Mouse (Mus musculus) layer of hippocampus, adult 9-11 months (tissue): ENCODE data around the gene Tmem258.
A peak's percentile ranks its signal among the peaks of the same experiment; 100 is the strongest.

Experiments used
- DNase-seq: peaks from one replicate; pipeline ENCODE4 v3.0.0; 2022

Tmem258 gene

DNA sequence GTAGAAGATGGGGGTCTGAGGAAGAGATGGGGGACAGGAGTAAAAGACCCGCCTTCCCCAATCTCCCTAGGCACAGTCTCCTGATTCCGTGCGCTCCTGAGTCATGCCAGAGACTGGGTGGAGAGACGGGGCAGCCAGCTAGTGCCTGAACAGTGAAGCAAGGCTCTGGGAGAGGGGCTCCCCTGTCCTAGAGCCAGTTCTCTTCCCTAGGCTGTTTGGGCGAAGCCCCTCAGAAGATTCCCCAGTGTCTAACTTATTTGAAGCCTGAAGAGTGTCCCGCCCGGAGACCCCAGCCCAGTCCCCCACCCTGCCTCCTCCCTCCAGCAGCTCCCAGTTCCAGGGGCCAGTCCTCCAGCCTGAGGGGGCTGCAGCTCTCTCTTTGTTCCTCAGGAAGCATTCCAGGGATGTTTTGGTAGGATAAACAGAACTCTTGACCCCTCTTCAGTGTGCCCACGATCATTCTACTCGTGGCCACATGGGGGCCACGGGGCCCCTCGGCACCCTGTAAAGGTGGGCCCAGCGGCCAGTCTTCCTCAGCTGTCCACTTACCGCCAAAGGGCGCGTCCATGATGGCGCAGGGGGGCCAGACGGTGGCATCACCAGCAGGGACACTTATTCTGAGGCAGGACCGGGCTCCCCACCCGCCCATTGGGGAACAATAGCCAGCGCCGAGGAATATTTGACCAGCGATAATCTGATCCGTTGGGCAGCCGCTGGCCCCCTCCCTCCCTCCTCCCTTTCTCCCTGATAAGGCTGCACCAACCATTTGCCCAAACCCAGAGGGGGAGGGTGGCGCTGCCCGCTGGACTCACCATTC is 21.0 kb downstream of the Tmem258 start:
- DNase-seq = no peak

DNA sequence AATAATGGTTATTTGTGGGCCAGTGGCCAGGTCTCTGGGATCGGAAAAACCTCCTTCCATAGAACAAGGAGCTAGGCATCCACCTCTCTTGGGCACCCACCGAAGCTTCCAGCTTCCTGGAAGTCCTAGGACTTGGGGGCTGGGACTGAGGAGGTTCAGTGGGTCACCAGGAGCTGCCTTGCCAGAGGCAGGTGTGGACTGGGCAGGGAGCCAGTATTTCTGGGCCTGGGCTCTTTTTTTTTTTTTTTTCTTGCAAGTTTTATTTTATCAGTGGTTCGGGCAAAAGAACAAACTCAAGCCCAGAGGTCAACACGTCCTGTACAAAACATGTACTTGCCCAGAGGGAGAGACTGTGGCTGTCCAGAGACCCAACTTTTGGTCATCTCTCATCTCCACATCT is 22.0 kb downstream of the Tmem258 start:
- DNase-seq = no peak

DNA sequence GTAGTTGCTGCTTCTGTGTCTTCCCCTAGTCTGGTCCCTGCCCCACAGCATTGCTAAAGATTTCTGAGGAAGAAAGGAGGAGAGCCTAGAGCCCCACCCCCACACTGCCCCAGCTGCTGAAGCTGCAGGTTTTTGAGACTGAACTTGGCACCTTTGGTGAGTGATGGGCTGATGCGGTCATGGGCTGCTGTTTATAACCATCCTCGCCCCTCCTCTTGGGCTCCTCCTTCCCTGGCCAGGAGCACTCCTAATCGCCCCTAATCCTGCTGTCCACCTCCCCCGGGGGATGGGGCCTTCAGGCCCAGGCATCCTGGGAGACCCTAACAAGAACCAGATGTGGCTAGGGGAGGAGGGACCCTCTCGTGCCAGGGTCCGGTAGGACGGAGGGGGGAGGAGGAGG is 27.2 kb downstream of the Tmem258 start:
- DNase-seq = no peak

- no peak for DNase-seq
Observed at GRCm38 (mm10) chr19:10231871-10232270, 28.1 kb downstream of the Tmem258 start.

DNA sequence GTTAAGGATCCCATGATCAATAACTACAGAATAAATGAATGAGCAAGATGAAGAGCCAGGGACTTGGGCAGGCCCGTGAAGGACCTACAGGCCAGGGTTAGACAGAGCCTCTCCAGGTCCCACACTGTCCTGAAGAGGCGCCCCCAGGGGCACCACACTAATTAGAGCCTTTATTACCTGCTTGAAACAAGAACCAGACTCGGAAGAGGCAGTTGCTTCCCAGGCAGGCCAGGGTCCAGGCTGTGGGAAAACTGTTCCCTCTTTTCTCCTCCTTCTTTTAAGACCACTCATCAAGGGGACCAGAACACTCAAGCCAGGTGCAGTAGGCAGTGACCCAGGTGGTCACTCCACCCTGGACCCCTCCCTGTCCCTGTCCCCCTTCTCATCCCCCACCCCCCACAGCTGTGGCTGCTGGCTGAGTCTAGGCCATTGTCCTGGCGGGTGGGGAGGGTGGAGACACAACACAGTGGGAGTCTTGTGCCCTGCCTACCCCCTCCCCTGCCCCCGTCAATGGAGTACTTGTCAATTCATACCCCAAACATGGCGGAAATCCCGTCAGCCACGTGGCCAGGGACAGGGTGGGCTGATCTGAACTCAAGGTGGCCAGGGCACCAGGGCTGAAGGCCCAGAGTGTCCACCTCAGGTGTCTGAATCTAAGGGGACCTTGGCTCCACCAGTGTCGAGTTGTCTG is 28.7 kb downstream of the Tmem258 start:
- peak; percentile 89 for DNase-seq

DNA sequence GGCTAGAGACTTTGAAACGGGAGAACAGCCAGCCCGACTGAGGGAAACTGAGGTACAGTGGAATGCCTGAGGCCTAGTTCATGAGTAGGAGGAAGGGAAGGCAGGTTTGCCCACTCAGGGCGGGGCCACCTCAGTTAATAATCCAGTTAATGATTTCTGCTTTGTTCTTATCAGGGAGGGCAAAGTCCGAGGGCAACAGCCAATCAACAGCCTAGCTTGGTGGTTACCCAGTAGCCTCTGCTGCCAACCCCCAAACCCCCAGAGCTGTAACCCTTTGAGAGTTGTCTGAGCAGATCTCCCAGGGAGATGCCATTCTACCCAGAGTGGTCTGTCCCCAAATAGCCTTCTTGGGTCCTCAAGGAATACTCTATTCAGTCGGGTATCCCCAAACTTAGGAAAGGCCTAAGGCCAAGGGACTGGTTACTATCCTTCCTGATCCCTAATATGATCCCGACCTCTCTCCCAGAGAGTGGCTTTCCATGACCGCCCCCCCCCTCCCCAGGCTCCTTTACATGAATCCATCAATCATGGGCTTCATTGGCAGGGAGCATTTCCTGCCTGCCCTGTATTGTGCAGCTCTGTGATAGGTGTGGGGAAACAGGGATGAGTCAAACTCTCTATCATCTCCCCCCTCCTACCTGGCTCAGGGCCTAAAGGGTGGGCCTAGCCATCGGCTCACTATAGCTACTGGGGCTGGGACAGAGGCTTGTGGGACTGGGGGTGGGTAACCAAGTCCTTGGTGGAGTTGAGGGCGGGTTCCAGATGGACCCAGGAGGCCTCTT is 32.2 kb downstream of the Tmem258 start:
- no peak for DNase-seq

DNA sequence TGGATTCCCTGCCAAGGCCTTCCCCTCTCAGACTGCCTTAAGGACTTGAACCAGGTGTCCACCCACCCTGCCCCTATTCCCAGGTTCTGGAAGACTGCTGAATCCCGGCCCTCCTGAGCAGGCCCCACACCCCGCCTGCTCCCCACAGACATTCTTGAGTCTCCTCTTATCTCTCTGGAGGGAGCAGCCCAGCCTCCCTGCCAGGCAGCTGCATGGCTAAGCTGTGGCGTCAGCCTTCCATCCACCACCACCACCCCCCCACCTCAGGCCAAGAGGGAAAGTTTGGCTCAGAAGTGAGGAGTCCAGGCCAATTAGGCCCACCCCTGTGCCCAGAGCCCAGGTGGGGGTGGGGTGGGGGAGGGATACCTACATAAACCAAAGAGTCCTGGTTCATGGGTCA is 34.7 kb downstream of the Tmem258 start:
- DNase-seq = no peak

DNA sequence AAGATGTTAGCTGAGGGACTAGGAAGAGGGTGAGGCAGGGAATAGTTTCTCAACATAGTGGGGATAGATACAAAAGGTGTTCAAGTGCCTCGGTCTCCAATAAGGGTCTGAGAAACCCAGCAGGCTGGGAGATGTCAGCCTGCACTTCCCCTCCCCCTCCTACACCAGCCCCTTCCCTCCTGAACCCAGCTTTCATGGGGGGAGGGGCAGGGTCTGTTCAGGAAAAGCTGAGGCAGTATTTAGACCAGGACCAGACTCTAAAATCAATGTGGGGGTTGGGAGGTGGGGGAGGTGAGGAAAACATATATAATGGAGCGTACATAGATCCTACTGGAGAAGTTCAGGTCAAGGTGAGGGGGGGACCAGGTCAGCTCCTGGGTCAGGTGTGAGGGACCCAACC is 35.6 kb downstream of the Tmem258 start:
- DNase-seq = no peak

GRCm38 (mm10) chr19:10239975-10240653 is 36.3 kb downstream of the Tmem258 start:
- DNase-seq = no peak

DNA sequence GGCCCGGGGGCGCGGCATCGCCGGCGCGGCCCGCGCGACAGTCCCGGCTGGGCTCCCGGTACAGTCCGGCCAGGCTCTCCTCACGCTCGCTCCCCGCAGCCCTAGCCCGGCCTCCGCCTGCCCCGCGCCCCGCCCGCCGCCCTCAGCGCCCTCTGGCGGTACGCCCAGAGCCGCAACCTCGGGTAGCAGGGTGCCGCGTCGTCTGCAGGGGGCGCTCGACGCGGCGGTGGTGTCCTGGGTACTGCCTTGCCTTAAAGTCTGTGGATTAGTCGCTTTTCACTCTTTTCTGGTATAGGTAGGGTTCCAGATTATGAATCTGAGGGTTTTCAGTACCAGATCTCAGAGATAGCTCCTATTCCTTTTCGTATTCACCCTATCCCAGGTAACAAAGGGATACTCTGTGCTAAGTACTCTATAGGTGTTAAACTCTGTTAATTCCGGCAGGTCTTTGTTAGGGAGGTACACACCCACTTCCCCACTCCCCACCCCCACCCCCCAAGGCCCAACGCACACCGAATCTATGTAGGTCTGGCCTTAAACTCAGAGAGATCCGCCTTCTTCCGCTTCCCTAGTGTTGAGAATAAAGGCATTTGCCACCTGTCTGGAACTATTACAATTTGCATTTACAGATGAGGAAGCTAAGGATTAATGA is 37.0 kb downstream of the Tmem258 start, which contains the start of gene Myrf:
Gene Myrf (minus strand): TSS at position 95 of the 652 bp plus-strand sequence.
- DNase-seq = peak; percentile 69

DNA sequence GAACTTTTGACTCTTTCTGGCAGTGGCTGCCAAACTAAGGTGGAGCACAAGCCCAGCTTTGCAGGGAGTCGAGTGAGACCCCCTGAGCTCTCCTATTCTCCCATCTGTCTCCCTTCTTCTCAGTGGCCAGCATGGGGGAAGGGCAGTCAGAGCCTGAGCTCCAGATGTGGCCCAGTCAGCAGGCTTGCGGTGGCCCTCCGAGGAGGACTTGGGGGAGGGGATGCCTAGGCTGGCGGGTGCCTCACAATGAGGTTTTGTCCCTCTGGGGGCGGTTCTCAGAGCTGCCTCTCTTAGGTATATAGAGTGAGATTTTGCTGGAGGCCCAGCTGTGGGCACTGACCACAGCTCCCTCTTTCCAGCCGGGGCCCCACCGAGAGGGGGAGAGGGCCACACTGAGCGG is 39.1 kb downstream of the Tmem258 start:
- DNase-seq = peak; percentile 83

DNA sequence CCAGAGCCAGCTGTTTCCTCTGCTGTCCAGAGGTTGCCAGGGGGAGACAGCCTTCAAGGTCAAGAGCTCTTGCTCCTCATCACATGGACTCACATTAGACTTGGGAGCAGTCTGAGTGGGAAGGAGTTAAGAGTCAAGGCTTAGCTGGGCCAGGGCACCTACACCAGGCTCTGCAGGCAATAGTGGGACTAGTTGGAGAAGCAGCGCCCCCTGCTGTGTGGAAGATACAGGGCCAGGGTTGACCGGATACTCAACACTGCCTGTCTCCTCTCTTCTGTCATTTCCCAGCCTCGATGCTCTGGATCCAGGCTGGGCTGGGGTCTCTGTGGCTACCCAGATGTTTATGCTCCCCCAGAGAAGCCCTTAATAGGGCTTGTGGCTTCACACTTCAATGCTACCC is 40.4 kb downstream of the Tmem258 start:
- DNase-seq = peak; percentile 71

GRCm38 (mm10) chr19:10247165-10247564 is 43.4 kb downstream of the Tmem258 start:
- DNase-seq = no peak

DNA sequence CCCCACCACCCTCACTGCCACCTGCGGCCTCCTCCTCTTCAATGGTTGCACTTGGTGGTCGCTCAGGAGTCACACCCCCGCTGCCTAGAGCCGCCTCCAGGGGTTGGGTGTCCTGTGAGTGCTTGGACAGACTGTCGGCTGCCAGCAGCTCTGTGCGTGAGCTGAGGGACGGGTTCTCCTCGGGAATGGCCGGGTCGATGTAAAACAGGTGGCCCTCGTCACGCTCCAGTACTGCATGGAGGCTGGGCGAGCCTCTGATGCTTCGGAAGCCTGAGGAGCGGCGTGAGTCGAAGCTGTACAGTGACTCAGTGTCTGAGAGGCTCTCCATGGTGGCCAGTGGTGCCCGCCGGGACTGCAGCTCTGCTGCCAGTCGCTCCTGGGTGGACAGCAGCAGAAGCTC is 44.3 kb downstream of the Tmem258 start:
- DNase-seq = no peak
